Mouse (Mus musculus) midbrain, embryonic 12.5 days (tissue): ENCODE results near the gene Eps8. TPM values are rescaled to one million over a fixed set of nuclear protein-coding genes. Genes with fewer than 3 reads are reported as not detected.

ENCODE experiments used
- ATAC-seq: fragments of 200-750 bp; cut with Nextera tagmentation; 2 replicates; pipeline ENCODE4 v1.8.0; 2017; ENCODE audit warnings: low read depth, moderate TSS enrichment, moderate library complexity; ENCODE audit not compliant: low FRiP score
- H3K27ac ChIP-seq: fragments of 300-500 bp; sonication (generic); replicated peaks from 2 replicates; pipeline ENCODE4 v1.5.1; 2016; ENCODE audit warnings: mild to moderate bottlenecking
- H3K27me3 ChIP-seq: fragments of 300-500 bp; sonication (generic); 2 replicates; pipeline ENCODE4 v1.6.1; 2016; ENCODE audit warnings: mild to moderate bottlenecking
- H3K36me3 ChIP-seq: fragments of 300-500 bp; sonication (generic); 2 replicates; pipeline ENCODE4 v1.6.1; 2016
- H3K4me1 ChIP-seq: fragments of 300-500 bp; sonication (generic); 2 replicates; pipeline ENCODE4 v1.6.1; 2016
- H3K4me2 ChIP-seq: fragments of 300-500 bp; sonication (generic); replicated peaks from 2 replicates; pipeline ENCODE4 v1.6.1; 2016; ENCODE audit warnings: mild to moderate bottlenecking, moderate library complexity
- H3K4me3 ChIP-seq: fragments of 300-500 bp; sonication (generic); 2 replicates; pipeline ENCODE4 v1.5.1; 2016; ENCODE audit warnings: mild to moderate bottlenecking
- H3K9ac ChIP-seq: fragments of 300-500 bp; sonication (generic); replicated peaks from 2 replicates; pipeline ENCODE4 v1.6.1; 2016; ENCODE audit warnings: mild to moderate bottlenecking, moderate library complexity
- H3K9me3 ChIP-seq: fragments of 300-500 bp; sonication (generic); 2 replicates; pipeline ENCODE4 v1.6.1; 2016; ENCODE audit warnings: mild to moderate bottlenecking
- WGBS: fragments of 180-500 bp; shearing (Covaris S2); methylation state at CpG from one replicate; pipeline ENCODE4 v1.1.7; 2016; 5-methylcytosine and 5-hydroxymethylcytosine counted together
- polyA plus RNA-seq: library from polyadenylated mRNA; unstranded; fragments of >200 nt; fragmentation: Nextera tagmentation; extraction: Ambion mirVana; gene quantifications from 2 replicates; pipeline ENCODE4 v1.2.1, GENCODE M21; 2016

The Eps8 gene
- polyA plus RNA-seq, 1 experiment from 2014 or later = 10.7 TPM

DNA sequence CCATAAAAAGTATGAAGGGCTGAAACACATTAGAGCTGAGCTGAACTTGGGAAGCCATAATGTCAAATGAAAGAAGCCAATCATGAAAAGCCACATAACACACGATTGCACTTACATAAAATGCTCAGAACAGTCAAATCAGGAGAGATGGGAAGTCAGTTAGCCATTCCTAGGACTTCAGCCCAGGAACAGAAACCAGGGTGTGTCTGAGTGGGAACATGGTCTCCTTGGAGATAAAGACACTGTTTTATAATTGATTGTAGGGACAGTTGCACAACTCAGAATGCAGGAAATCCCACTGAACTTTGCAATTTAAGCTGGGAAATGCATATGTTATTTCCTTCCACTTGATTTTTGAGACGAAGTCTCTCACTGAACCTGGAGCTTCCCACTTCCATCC, 28.0 kb upstream of the Eps8 start:
- ATAC-seq = no peak
- no peaks in the 10 kb centered on the region for H3K36me3 ChIP-seq
- no peak overlapping the region for H3K9ac ChIP-seq

DNA sequence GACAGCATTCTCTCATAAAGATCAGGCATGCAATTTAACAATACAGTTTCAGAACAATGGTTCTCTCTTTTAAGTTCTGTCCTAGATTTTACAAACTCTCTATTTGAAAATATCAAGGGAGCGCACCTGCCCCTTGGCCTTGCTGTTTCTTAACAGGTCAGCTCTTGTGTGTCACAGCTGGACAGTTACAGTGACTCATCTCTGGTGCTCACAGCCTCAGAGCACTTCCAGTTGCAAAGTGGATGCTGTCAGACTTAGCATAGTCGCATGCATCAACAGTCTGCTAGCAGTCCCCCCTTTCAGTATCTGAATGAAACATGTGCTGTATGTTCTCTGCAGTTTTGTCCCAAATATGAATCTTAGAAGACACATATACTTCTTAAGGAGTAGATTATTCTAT, 26.3 kb upstream of the Eps8 start:
- H3K9ac ChIP-seq = no peak overlapping the region
- no peak overlapping the region for H3K4me3 ChIP-seq
- WGBS = 92% methylated on average over 2 of the region's 2 CpGs
- H3K4me2 ChIP-seq = no peak overlapping the region
- no peaks in the 10 kb centered on the region for H3K4me1 ChIP-seq
- H3K9me3 ChIP-seq = no peaks in the 10 kb centered on the region
- no peaks in the 10 kb centered on the region for H3K36me3 ChIP-seq
- H3K27me3 ChIP-seq = no peaks in the 10 kb centered on the region
- no peak overlapping the region for H3K27ac ChIP-seq
- no peak for ATAC-seq

More for the DNA sequence above, 28.0 kb upstream of the Eps8 start:
- Histone ChIP-seq H3K4me3 (no peak overlapping the region), H3K4me1 (no peaks in the 10 kb centered on the region), H3K4me2 (no peak overlapping the region), H3K27ac (no peak overlapping the region), H3K9me3 (no peaks in the 10 kb centered on the region), H3K27me3 (no peaks in the 10 kb centered on the region)
- 90% methylated on average over 2 of the region's 2 CpGs for WGBS

GRCm38 (mm10) chr6:137676581-137676980, 21.9 kb upstream of the Eps8 start:
- H3K4me1 ChIP-seq = no peaks in the 10 kb centered on the region
- no peaks in the 10 kb centered on the region for H3K27me3 ChIP-seq
- H3K36me3 ChIP-seq = no peaks in the 10 kb centered on the region
- ATAC-seq = no peak
- no peak overlapping the region for H3K9ac ChIP-seq
- WGBS = 96% methylated on average over 12 of the region's 12 CpGs
- H3K9me3 ChIP-seq = no peaks in the 10 kb centered on the region
- no peak overlapping the region for H3K4me3 ChIP-seq
- H3K27ac ChIP-seq = no peak overlapping the region
- H3K4me2 ChIP-seq = no peak overlapping the region

- Histone ChIP-seq H3K9ac (no peak overlapping the region), H3K36me3 (no peaks in the 10 kb centered on the region), H3K4me3 (no peak overlapping the region), H3K4me1 (no peaks in the 10 kb centered on the region), H3K27me3 (no peaks in the 10 kb centered on the region), H3K9me3 (no peaks in the 10 kb centered on the region), H3K4me2 (no peak overlapping the region), H3K27ac (no peak overlapping the region)
- WGBS = 73% methylated on average over 5 of the region's 5 CpGs
- no peak for ATAC-seq
Measured at GRCm38 (mm10) chr6:137675556-137675955, 20.9 kb upstream of the Eps8 start.

- Histone ChIP-seq H3K36me3 (no peaks in the 10 kb centered on the region), H3K4me2 (no peak overlapping the region), H3K27ac (no peak overlapping the region), H3K27me3 (no peaks in the 10 kb centered on the region), H3K4me1 (no peaks in the 10 kb centered on the region), H3K4me3 (no peak overlapping the region), H3K9me3 (no peaks in the 10 kb centered on the region), H3K9ac (no peak overlapping the region)
- WGBS = 78% methylated on average over 15 of the region's 15 CpGs
- no peak for ATAC-seq
Measured at GRCm38 (mm10) chr6:137673301-137673700, 18.6 kb upstream of the Eps8 start.

- Histone ChIP-seq H3K9me3 (no peaks in the 10 kb centered on the region), H3K4me3 (no peak overlapping the region), H3K27me3 (no peaks in the 10 kb centered on the region), H3K36me3 (no peaks in the 10 kb centered on the region), H3K27ac (no peak overlapping the region), H3K9ac (no peak overlapping the region), H3K4me1 (no peaks in the 10 kb centered on the region), H3K4me2 (no peak overlapping the region)
- no peak for ATAC-seq
- WGBS = 86% methylated on average over 10 of the region's 10 CpGs
Measured at GRCm38 (mm10) chr6:137671561-137671960, 16.9 kb upstream of the Eps8 start.

- no peak for ATAC-seq
- Histone ChIP-seq H3K4me1 (no peaks in the 10 kb centered on the region), H3K4me3 (no peak overlapping the region), H3K4me2 (no peak overlapping the region), H3K27me3 (no peaks in the 10 kb centered on the region), H3K36me3 (no peaks in the 10 kb centered on the region), H3K9me3 (no peaks in the 10 kb centered on the region), H3K9ac (no peak overlapping the region), H3K27ac (no peak overlapping the region)
- WGBS = 95% methylated on average over 9 of the region's 9 CpGs
Measured at GRCm38 (mm10) chr6:137670820-137671219, 16.1 kb upstream of the Eps8 start.

DNA sequence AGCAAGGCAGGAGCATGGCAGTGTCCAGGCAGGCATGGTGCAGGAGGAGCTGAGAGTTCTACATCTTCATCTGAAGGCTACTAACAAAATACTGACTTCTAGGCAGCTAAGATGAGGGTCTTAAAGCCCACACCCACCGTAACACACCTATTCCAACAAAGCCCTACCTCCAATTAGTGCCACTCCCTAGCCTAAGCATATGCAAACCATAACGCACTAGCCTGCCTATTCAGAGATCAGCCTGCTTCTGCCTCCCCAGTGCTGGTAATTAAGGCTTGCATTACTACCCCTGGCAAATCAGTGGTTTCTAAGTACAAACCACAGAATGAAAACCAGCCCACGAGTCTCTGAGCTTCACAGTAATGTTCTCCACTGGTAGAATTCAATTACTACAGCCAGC, 15.2 kb upstream of the Eps8 start:
- 90% methylated on average over 3 of the region's 3 CpGs for WGBS
- H3K9me3 ChIP-seq = no peaks in the 10 kb centered on the region
- no peak overlapping the region for H3K9ac ChIP-seq
- H3K27me3 ChIP-seq = no peaks in the 10 kb centered on the region
- H3K36me3 ChIP-seq = no peaks in the 10 kb centered on the region
- ATAC-seq = no peak
- no peaks in the 10 kb centered on the region for H3K4me1 ChIP-seq
- H3K4me3 ChIP-seq = no peak overlapping the region
- no peak overlapping the region for H3K4me2 ChIP-seq
- no peak overlapping the region for H3K27ac ChIP-seq

GRCm38 (mm10) chr6:137669433-137669832, 14.8 kb upstream of the Eps8 start:
- Histone ChIP-seq H3K36me3 (no peaks in the 10 kb centered on the region), H3K27ac (no peak overlapping the region), H3K4me2 (no peak overlapping the region), H3K9ac (no peak overlapping the region), H3K4me3 (no peak overlapping the region), H3K4me1 (no peaks in the 10 kb centered on the region), H3K27me3 (no peaks in the 10 kb centered on the region), H3K9me3 (no peaks in the 10 kb centered on the region)
- ATAC-seq = no peak
- 68% methylated on average over 1 of the region's 1 CpGs for WGBS

DNA sequence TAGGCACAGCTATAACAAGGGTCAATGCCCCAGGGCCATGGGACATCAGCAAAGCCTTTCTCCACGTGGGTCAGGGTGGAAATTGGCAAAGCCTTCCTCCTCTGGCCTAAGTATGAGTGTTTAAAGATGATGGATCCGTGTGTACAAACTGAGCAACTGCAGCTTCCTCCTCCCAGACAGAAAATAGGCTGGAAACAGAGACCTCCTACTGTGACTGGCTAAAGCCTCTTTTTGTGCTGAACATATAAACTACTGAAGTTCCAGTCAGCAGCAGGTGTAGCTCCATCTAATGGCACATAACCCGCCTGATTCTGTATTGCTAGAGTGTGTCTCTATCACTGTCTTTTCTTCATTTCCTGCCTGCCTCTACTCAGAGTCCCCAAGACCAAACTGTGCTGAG, 13.7 kb upstream of the Eps8 start:
- no peak overlapping the region for H3K27ac ChIP-seq
- H3K9ac ChIP-seq = no peak overlapping the region
- no peak for ATAC-seq
- no peak overlapping the region for H3K4me2 ChIP-seq
- H3K36me3 ChIP-seq = no peaks in the 10 kb centered on the region
- 69% methylated on average over 3 of the region's 3 CpGs for WGBS
- no peak overlapping the region for H3K4me3 ChIP-seq
- H3K4me1 ChIP-seq = no peaks in the 10 kb centered on the region
- H3K27me3 ChIP-seq = no peaks in the 10 kb centered on the region
- H3K9me3 ChIP-seq = no peaks in the 10 kb centered on the region

- no peaks in the 10 kb centered on the region for H3K27me3 ChIP-seq
- 76% methylated on average over 3 of the region's 3 CpGs for WGBS
- no peak overlapping the region for H3K9ac ChIP-seq
- H3K4me1 ChIP-seq = no peaks in the 10 kb centered on the region
- no peaks in the 10 kb centered on the region for H3K9me3 ChIP-seq
- H3K4me3 ChIP-seq = no peak overlapping the region
- no peak for ATAC-seq
- no peaks in the 10 kb centered on the region for H3K36me3 ChIP-seq
- H3K27ac ChIP-seq = no peak overlapping the region
- no peak overlapping the region for H3K4me2 ChIP-seq
Measured at GRCm38 (mm10) chr6:137667665-137668064, 13.0 kb upstream of the Eps8 start.

- ATAC-seq = no peak
- Histone ChIP-seq H3K4me2 (no peak overlapping the region), H3K27me3 (no peaks in the 10 kb centered on the region), H3K4me1 (no peaks in the 10 kb centered on the region), H3K9me3 (no peaks in the 10 kb centered on the region), H3K27ac (no peak overlapping the region), H3K4me3 (no peak overlapping the region), H3K36me3 (no peaks in the 10 kb centered on the region), H3K9ac (no peak overlapping the region)
- 81% methylated on average over 3 of the region's 3 CpGs for WGBS
Measured at GRCm38 (mm10) chr6:137664936-137665335, 10.3 kb upstream of the Eps8 start.

GRCm38 (mm10) chr6:137661583-137662365, 7.1 kb upstream of the Eps8 start:
- WGBS = 94% methylated on average over 23 of the region's 23 CpGs
- Histone ChIP-seq H3K27me3 (no peaks in the 10 kb centered on the region), H3K4me1 (no peaks in the 10 kb centered on the region), H3K9ac (no peak overlapping the region), H3K4me2 (no peak overlapping the region), H3K4me3 (no peak overlapping the region), H3K9me3 (no peaks in the 10 kb centered on the region), H3K27ac (no peak overlapping the region), H3K36me3 (no peaks in the 10 kb centered on the region)
- no peak for ATAC-seq
